Mouse (Mus musculus): ENCODE measurements around the gene Ank2.

GRCm38 (mm10) chr3:127250930-127251329 lies 248.2 kb downstream of the Ank2 start:
- TF ChIP-seq CTCF (conservative IDR thresholded peaks at IDR 0.05; ENCODE audit: insufficient read depth, insufficient read length, low read depth, low read length) (no peak), POLR2A (IDR thresholded peaks at IDR 0.05; ENCODE audit: low read depth, low read length) (no peak)

Measured in kidney, adult 2 months (tissue).